Mouse (Mus musculus): ENCODE results near the gene Mog.
"Not testable (repeated sequence)": the region's sequence is repeated elsewhere in the genome, so short reads cannot be mapped to it uniquely, and the experiment has no call there.

Mog gene

GRCm38 (mm10) chr17:36992336-36993104 lies 30.7 kb downstream of the Mog start:
- DNase-seq, result no peak

- DNase-seq, result not testable (repeated sequence)
Measured at GRCm38 (mm10) chr17:36990630-36991029, 32.6 kb downstream of the Mog start.

- DNase-seq, result no peak
Measured at GRCm38 (mm10) chr17:36989437-36989836, 33.8 kb downstream of the Mog start, which contains the start of gene H2-M5. Gene H2-M5 (minus strand): TSS chr17:36989537.

- no peak for DNase-seq
Measured at GRCm38 (mm10) chr17:36988475-36988874, 34.7 kb downstream of the Mog start.

GRCm38 (mm10) chr17:36982253-36983155 lies 40.7 kb downstream of the Mog start:
- no peak for DNase-seq

- DNase-seq, result no peak
Measured at GRCm38 (mm10) chr17:36981845-36982244, 41.4 kb downstream of the Mog start.

- DNase-seq, result no peak
Measured at GRCm38 (mm10) chr17:36981221-36981813, 41.9 kb downstream of the Mog start, which contains the start of gene 2410137M14Rik. Gene 2410137M14Rik (minus strand): TSS chr17:36981237.

GRCm38 (mm10) chr17:36973271-36973787 lies 49.9 kb downstream of the Mog start:
- DNase-seq, result no peak

- DNase-seq, result no peak
Measured at GRCm38 (mm10) chr17:36972791-36973190, 50.4 kb downstream of the Mog start.

- DNase-seq, result no peak
Measured at GRCm38 (mm10) chr17:36971172-36971850, 51.9 kb downstream of the Mog start.

GRCm38 (mm10) chr17:36970316-36970890 lies 52.8 kb downstream of the Mog start:
- no peak for DNase-seq

- no peak for DNase-seq
Measured at GRCm38 (mm10) chr17:36966875-36967274, 56.3 kb downstream of the Mog start.

- no peak for DNase-seq
Measured at GRCm38 (mm10) chr17:36961125-36961524, 62.1 kb downstream of the Mog start.

Data from B cell, adult 2 months (primary cell).